Mouse (Mus musculus): ENCODE measurements around the gene Oaz3. TPM values are rescaled to one million over a fixed set of nuclear protein-coding genes. Genes with fewer than 3 reads are reported as not detected.

Oaz3 gene
- 0.98 TPM for polyA plus RNA-seq (2017; shearing (Covaris generic))

GRCm38 (mm10) chr3:94443597-94443964 is at the start of gene Oaz3:
TSS of gene Oaz3 (minus strand) at chr3:94443915.

DNA sequence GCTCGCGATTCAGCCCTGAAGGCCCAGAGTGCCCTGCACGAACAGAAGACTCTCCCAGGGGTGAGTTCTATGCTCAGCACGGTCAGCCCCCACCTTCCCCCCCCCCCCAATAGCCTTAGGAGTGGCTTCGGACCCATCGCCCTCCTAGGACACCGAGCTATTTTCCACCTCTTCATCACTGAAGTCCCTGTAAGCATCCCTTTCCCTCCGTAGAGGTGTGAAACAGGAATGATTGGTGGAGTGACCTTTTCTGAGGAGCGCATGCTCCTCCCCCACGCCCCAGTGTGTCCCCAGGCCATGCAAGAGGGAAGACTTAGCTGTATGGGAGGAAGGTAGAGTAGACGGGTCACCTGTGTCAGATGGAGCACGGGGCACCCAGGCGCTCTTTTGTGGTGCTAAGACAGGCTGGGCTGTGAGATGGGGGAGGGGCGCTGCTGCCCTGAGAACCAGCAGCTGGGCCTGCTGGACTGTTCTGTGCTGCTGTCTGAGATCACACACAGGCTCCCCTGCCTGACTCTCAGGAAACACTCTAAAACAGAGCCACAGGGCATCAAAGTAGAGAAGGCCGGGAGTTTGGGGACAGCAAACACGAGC is 36.7 kb upstream of the Oaz3 start, which contains the start of gene Riiad1:
Gene Riiad1 (minus strand): TSS at position 51 of the 594 bp plus-strand sequence.

GRCm38 (mm10) chr3:94477981-94478422 is 34.3 kb upstream of the Oaz3 start, which contains the start of gene Celf3:
TSS of gene Celf3 (plus strand) at chr3:94478295.

GRCm38 (mm10) chr3:94442951-94443596 is 641 bp downstream of the Oaz3 start, which contains the start of gene Mrpl9:
TSS of gene Mrpl9 (plus strand) at chr3:94443318.

GRCm38 (mm10) chr3:94413031-94413679 is 30.6 kb downstream of the Oaz3 start, which contains the start of gene Tdrkh:
TSS of gene Tdrkh (plus strand) at chr3:94413273.

GRCm38 (mm10) chr3:94398217-94398616 is 45.5 kb downstream of the Oaz3 start, which contains the start of gene Lingo4:
TSS of gene Lingo4 (plus strand) at chr3:94398517.

Other genes starting within 250 kb of the Oaz3 start
- not detected for gene Gm5286, start 247.2 kb downstream of the Oaz3 start, polyA plus RNA-seq (2017; shearing (Covaris generic))
- not detected for gene Gm4778, start 179.9 kb downstream of the Oaz3 start, polyA plus RNA-seq (2017; shearing (Covaris generic))
- gene Them4, start 133.8 kb downstream of the Oaz3 start, polyA plus RNA-seq (2017; shearing (Covaris generic)) = 7.9 TPM
- not detected for gene Them5, start 101.8 kb downstream of the Oaz3 start, polyA plus RNA-seq (2017; shearing (Covaris generic))
- not detected for gene C2cd4d, start 81.5 kb downstream of the Oaz3 start, polyA plus RNA-seq (2017; shearing (Covaris generic))
- 7.6 TPM for gene Rorc, start 71.1 kb downstream of the Oaz3 start, polyA plus RNA-seq (2017; shearing (Covaris generic))
- gene Lingo4, start 45.4 kb downstream of the Oaz3 start, polyA plus RNA-seq (2017; shearing (Covaris generic)) = 0.13 TPM
- 9.8 TPM for gene Tdrkh, start 30.6 kb downstream of the Oaz3 start, polyA plus RNA-seq (2017; shearing (Covaris generic))
- 69.6 TPM for gene Mrpl9, start 597 bp downstream of the Oaz3 start, polyA plus RNA-seq (2017; shearing (Covaris generic))
- 2.5 TPM for gene Celf3, start 34.4 kb upstream of the Oaz3 start, polyA plus RNA-seq (2017; shearing (Covaris generic))
- gene Riiad1, start 36.4 kb upstream of the Oaz3 start, polyA plus RNA-seq (2017; shearing (Covaris generic)) = not detected
- 14.7 TPM for gene Snx27, start 138.8 kb upstream of the Oaz3 start, polyA plus RNA-seq (2017; shearing (Covaris generic))
- gene Gm10972, start 199.2 kb upstream of the Oaz3 start, polyA plus RNA-seq (2017; shearing (Covaris generic)) = not detected
- 3.8 TPM for gene Tuft1, start 215.0 kb upstream of the Oaz3 start, polyA plus RNA-seq (2017; shearing (Covaris generic))
- gene Selenbp2, start 249.6 kb upstream of the Oaz3 start, polyA plus RNA-seq (2017; shearing (Covaris generic)) = not detected

All from inflammation-experienced regulatory T-cells, adult 16 weeks (primary cell).